Mouse (Mus musculus): ENCODE results near the gene Fcrl6. TPM values are rescaled to one million over a fixed set of nuclear protein-coding genes. Genes with fewer than 3 reads are reported as not detected.
A peak's percentile ranks its signal among the peaks of the same experiment; 100 is the strongest.

The Fcrl6 gene
- polyA plus RNA-seq, 1 experiment from 2014 or later = not detected

- 71% methylated on average over 7 of the region's 7 CpGs for WGBS
- Histone ChIP-seq H3K4me3 (no peak overlapping the region), H3K27ac (no peak overlapping the region), H3K9ac (no peak overlapping the region), H3K9me3 (no peaks in the 10 kb centered on the region), H3K4me1 (replicated peaks) (no peaks in the 10 kb centered on the region), H3K4me2 (no peak overlapping the region), H3K36me3 (no peaks in the 10 kb centered on the region), H3K27me3 (no peaks in the 10 kb centered on the region)
- ATAC-seq (ENCODE audit: low FRiP score) = no peak
Measured at GRCm38 (mm10) chr1:172629831-172630230, 27.5 kb upstream of the Fcrl6 start.

GRCm38 (mm10) chr1:172626306-172626705 is 24.0 kb upstream of the Fcrl6 start:
- Histone ChIP-seq H3K9ac (no peak overlapping the region), H3K27me3 (no peaks in the 10 kb centered on the region), H3K4me1 (replicated peaks) (no peaks in the 10 kb centered on the region), H3K36me3 (no peaks in the 10 kb centered on the region), H3K9me3 (no peaks in the 10 kb centered on the region), H3K4me3 (no peak overlapping the region), H3K27ac (no peak overlapping the region), H3K4me2 (no peak overlapping the region)
- 90% methylated on average over 3 of the region's 3 CpGs for WGBS
- no peak for ATAC-seq (ENCODE audit: low FRiP score)

GRCm38 (mm10) chr1:172624081-172624480 is 21.7 kb upstream of the Fcrl6 start:
- Histone ChIP-seq H3K4me2 (no peak overlapping the region), H3K27me3 (no peaks in the 10 kb centered on the region), H3K4me1 (replicated peaks) (no peaks in the 10 kb centered on the region), H3K9ac (no peak overlapping the region), H3K4me3 (no peak overlapping the region), H3K9me3 (no peaks in the 10 kb centered on the region), H3K27ac (no peak overlapping the region), H3K36me3 (no peaks in the 10 kb centered on the region)
- no peak for ATAC-seq (ENCODE audit: low FRiP score)
- 84% methylated on average over 3 of the region's 3 CpGs for WGBS

GRCm38 (mm10) chr1:172623599-172623998 is 21.2 kb upstream of the Fcrl6 start:
- Histone ChIP-seq H3K27me3 (no peaks in the 10 kb centered on the region), H3K36me3 (no peaks in the 10 kb centered on the region), H3K4me2 (no peak overlapping the region), H3K4me1 (replicated peaks) (no peaks in the 10 kb centered on the region), H3K27ac (no peak overlapping the region), H3K9ac (no peak overlapping the region), H3K4me3 (no peak overlapping the region), H3K9me3 (no peaks in the 10 kb centered on the region)
- no peak for ATAC-seq (ENCODE audit: low FRiP score)
- WGBS = 87% methylated on average over 5 of the region's 5 CpGs

GRCm38 (mm10) chr1:172619235-172619634 is 16.9 kb upstream of the Fcrl6 start:
- WGBS = 18% methylated on average over 7 of the region's 7 CpGs
- Histone ChIP-seq H3K9me3 (no peaks in the 10 kb centered on the region), H3K4me3 (no peak overlapping the region), H3K4me1 (replicated peaks) (peaks cover 15% of the 10 kb centered on the region), H3K27me3 (no peaks in the 10 kb centered on the region), H3K9ac (no peak overlapping the region), H3K36me3 (no peaks in the 10 kb centered on the region), H3K4me2 (no peak overlapping the region), H3K27ac (no peak overlapping the region)
- no peak for ATAC-seq (ENCODE audit: low FRiP score)

- Histone ChIP-seq H3K4me1 (replicated peaks) (peaks cover 15% of the 10 kb centered on the region), H3K4me2 (no peak overlapping the region), H3K4me3 (no peak overlapping the region), H3K36me3 (no peaks in the 10 kb centered on the region), H3K27ac (no peak overlapping the region), H3K9ac (no peak overlapping the region), H3K27me3 (no peaks in the 10 kb centered on the region), H3K9me3 (no peaks in the 10 kb centered on the region)
- ATAC-seq (ENCODE audit: low FRiP score) = no peak
- 66% methylated on average over 4 of the region's 4 CpGs for WGBS
Measured at GRCm38 (mm10) chr1:172618141-172618540, 15.8 kb upstream of the Fcrl6 start.

- H3K27ac ChIP-seq = no peak overlapping the region
- peaks cover 15% of the 10 kb centered on the region for H3K4me1 ChIP-seq (replicated peaks)
- 18% methylated on average over 14 of the region's 14 CpGs for WGBS
- no peaks in the 10 kb centered on the region for H3K27me3 ChIP-seq
- H3K4me2 ChIP-seq = peak overlapping the region; percentile 79
- ATAC-seq (ENCODE audit: low FRiP score) = peak; percentile 60
- H3K9me3 ChIP-seq = no peaks in the 10 kb centered on the region
- H3K4me3 ChIP-seq = peak overlapping the region; percentile 47
- peak overlapping the region; percentile 75; the same call in 1 of the 2 replicates for H3K9ac ChIP-seq
- no peaks in the 10 kb centered on the region for H3K36me3 ChIP-seq
Measured at GRCm38 (mm10) chr1:172617365-172618076, 15.2 kb upstream of the Fcrl6 start.

- Histone ChIP-seq H3K36me3 (no peaks in the 10 kb centered on the region), H3K4me1 (replicated peaks) (peaks cover 15% of the 10 kb centered on the region), H3K9me3 (no peaks in the 10 kb centered on the region), H3K4me3 (peak overlapping the region; percentile 47), H3K9ac (peak overlapping the region; percentile 75), H3K27me3 (no peaks in the 10 kb centered on the region), H3K4me2 (peak overlapping the region; percentile 79), H3K27ac (peak overlapping the region; percentile 27)
- 9% methylated on average over 21 of the region's 22 CpGs for WGBS
- ATAC-seq (ENCODE audit: low FRiP score) = peak; percentile 89
Measured at GRCm38 (mm10) chr1:172616537-172617300, 14.4 kb upstream of the Fcrl6 start.

- 75% methylated on average over 4 of the region's 4 CpGs for WGBS
Measured at GRCm38 (mm10) chr1:172615412-172615811, 13.1 kb upstream of the Fcrl6 start.

GRCm38 (mm10) chr1:172614654-172615053 is 12.3 kb upstream of the Fcrl6 start:
- WGBS = 80% methylated on average over 10 of the region's 10 CpGs
- H3K9ac ChIP-seq = no peak overlapping the region
- no peak overlapping the region for H3K4me2 ChIP-seq
- H3K9me3 ChIP-seq = no peaks in the 10 kb centered on the region
- no peaks in the 10 kb centered on the region for H3K27me3 ChIP-seq
- no peak for ATAC-seq (ENCODE audit: low FRiP score)
- no peaks in the 10 kb centered on the region for H3K36me3 ChIP-seq
- no peak overlapping the region for H3K27ac ChIP-seq
- H3K4me3 ChIP-seq = no peak overlapping the region
- H3K4me1 ChIP-seq (replicated peaks) = peaks cover 15% of the 10 kb centered on the region

More at GRCm38 (mm10) chr1:172615412-172615811, 13.1 kb upstream of the Fcrl6 start:
- peaks cover 15% of the 10 kb centered on the region for H3K4me1 ChIP-seq (replicated peaks)
- no peak overlapping the region for H3K4me3 ChIP-seq
- H3K9ac ChIP-seq = no peak overlapping the region
- H3K36me3 ChIP-seq = no peaks in the 10 kb centered on the region
- no peaks in the 10 kb centered on the region for H3K9me3 ChIP-seq
- no peak for ATAC-seq (ENCODE audit: low FRiP score)
- H3K27me3 ChIP-seq = no peaks in the 10 kb centered on the region
- H3K4me2 ChIP-seq = no peak overlapping the region
- H3K27ac ChIP-seq = no peak overlapping the region

GRCm38 (mm10) chr1:172612745-172613144 is 10.4 kb upstream of the Fcrl6 start:
- WGBS = 64% methylated on average over 1 of the region's 1 CpGs
- Histone ChIP-seq H3K27me3 (no peaks in the 10 kb centered on the region), H3K36me3 (no peaks in the 10 kb centered on the region), H3K9me3 (no peaks in the 10 kb centered on the region), H3K27ac (no peak overlapping the region), H3K9ac (no peak overlapping the region), H3K4me1 (replicated peaks) (peaks cover 14% of the 10 kb centered on the region), H3K4me2 (no peak overlapping the region), H3K4me3 (no peak overlapping the region)
- no peak for ATAC-seq (ENCODE audit: low FRiP score)

GRCm38 (mm10) chr1:172611304-172611703 is 9.0 kb upstream of the Fcrl6 start:
- Histone ChIP-seq H3K9ac (no peak overlapping the region), H3K36me3 (no peaks in the 10 kb centered on the region), H3K4me1 (replicated peaks) (no peaks in the 10 kb centered on the region; the same call in 1 of the 2 replicates), H3K27ac (no peak overlapping the region), H3K4me3 (no peak overlapping the region), H3K9me3 (no peaks in the 10 kb centered on the region), H3K4me2 (no peak overlapping the region), H3K27me3 (no peaks in the 10 kb centered on the region)
- ATAC-seq (ENCODE audit: low FRiP score) = no peak
- WGBS = 83% methylated on average over 10 of the region's 10 CpGs

GRCm38 (mm10) chr1:172594495-172594894 is 7.9 kb downstream of the Fcrl6 start:
- Histone ChIP-seq H3K9me3 (no peaks in the 10 kb centered on the region), H3K27me3 (no peaks in the 10 kb centered on the region), H3K27ac (no peak overlapping the region), H3K4me1 (replicated peaks) (no peaks in the 10 kb centered on the region), H3K4me2 (no peak overlapping the region), H3K9ac (no peak overlapping the region), H3K36me3 (no peaks in the 10 kb centered on the region), H3K4me3 (no peak overlapping the region)
- no peak for ATAC-seq (ENCODE audit: low FRiP score)

Measured in hindbrain, embryonic 13.5 days (tissue).